Mouse (Mus musculus) midbrain, embryonic 10.5 days (tissue): ENCODE measurements around the gene R3hdml. TPM values are rescaled to one million over a fixed set of nuclear protein-coding genes. Genes with fewer than 3 reads are reported as not detected.

Experiments used
- DNase-seq: peaks from one replicate; pipeline ENCODE4 v3.0.0-alpha.2; 2017; ENCODE audit warnings: low spot score
- H3K27ac ChIP-seq: fragments of 300-500 bp; sonication (generic); replicated peaks from 2 replicates; pipeline ENCODE4 v1.5.1; 2016; ENCODE audit warnings: mild to moderate bottlenecking
- H3K27me3 ChIP-seq: fragments of 300-500 bp; sonication (generic); 2 replicates; pipeline ENCODE4 v1.6.1; 2016; ENCODE audit warnings: low read depth, mild to moderate bottlenecking; ENCODE audit not compliant: poor library complexity, severe bottlenecking
- H3K36me3 ChIP-seq: fragments of 300-500 bp; sonication (generic); 2 replicates; pipeline ENCODE4 v1.6.1; 2016; ENCODE audit warnings: mild to moderate bottlenecking, moderate library complexity
- H3K4me1 ChIP-seq: fragments of 300-500 bp; sonication (generic); 2 replicates; pipeline ENCODE4 v1.6.1; 2016
- H3K4me3 ChIP-seq: fragments of 300-500 bp; sonication (generic); 2 replicates; pipeline ENCODE4 v1.5.1; 2016; ENCODE audit warnings: mild to moderate bottlenecking, moderate library complexity
- H3K9me3 ChIP-seq: fragments of 300-500 bp; sonication (generic); replicated peaks from 2 replicates; pipeline ENCODE4 v1.6.1; 2016; ENCODE audit warnings: mild to moderate bottlenecking
- WGBS: fragments of 180-500 bp; shearing (Covaris S2); methylation state at CpG from one replicate; pipeline ENCODE4 v1.1.7; 2016; 5-methylcytosine and 5-hydroxymethylcytosine counted together
- polyA plus RNA-seq: library from polyadenylated mRNA; unstranded; fragments of >200 nt; fragmentation: Nextera tagmentation; extraction: Ambion mirVana; gene quantifications from 2 replicates; pipeline ENCODE4 v1.2.1, GENCODE M21; 2016

R3hdml gene
- polyA plus RNA-seq, 1 experiment from 2014 or later = not detected

DNA sequence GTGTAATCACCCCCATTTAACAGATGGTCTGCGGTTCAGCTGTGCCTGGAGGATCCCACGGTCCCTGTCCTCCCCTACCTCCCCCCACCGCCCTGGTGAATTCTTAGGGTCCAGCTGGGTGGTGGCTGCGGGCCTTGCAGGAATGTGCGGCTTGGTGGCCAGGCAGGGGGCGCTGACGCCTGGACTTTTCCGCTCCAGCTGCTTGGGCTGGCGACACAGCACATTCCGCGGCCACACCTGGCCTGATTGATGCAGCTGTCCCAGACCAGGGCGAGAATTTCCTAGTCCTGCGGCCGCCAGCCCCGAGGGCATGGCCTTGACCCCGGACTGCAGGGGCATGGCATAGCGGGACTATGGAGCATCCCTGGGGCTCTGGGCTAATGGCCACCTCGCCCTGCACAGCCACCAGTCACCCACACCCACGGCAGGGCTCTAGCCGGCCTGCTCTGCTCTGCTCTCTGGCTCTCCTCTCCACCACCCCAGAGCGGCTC, 10.5 kb upstream of the R3hdml start:
- H3K4me1 ChIP-seq = peaks cover 14% of the 10 kb centered on the region

DNA sequence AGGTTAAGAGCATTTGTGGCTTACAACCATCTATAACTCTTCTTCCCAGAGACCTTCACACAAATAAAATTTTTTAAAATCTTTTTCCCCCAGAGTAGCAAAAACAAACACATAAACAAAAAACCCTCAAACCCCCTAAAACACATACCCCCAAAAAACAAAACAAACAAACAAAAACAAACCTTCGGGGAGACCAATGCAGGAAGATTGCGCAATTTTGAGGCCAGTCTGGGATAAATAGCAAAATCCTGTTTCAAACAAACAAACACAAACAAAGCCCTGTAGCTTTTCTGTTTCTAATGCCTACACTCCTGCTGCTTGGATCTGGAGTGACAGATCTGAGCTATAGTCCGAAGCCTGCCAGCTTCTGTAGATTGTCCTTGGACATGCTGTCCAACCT, 4.8 kb upstream of the R3hdml start:
- Histone ChIP-seq H3K36me3 (no peaks in the 10 kb centered on the region), H3K4me3 (no peak overlapping the region), H3K4me1 (peaks cover 12% of the 10 kb centered on the region), H3K27ac (no peak overlapping the region), H3K9me3 (no peaks in the 10 kb centered on the region), H3K27me3 (peaks cover 14% of the 10 kb centered on the region)
- DNase-seq = no peak
- 93% methylated on average over 3 of the region's 3 CpGs for WGBS

More for the DNA sequence above, 10.5 kb upstream of the R3hdml start:
- no peaks in the 10 kb centered on the region for H3K36me3 ChIP-seq
- peak overlapping the region; percentile 51 for H3K4me3 ChIP-seq
- DNase-seq = peak; percentile 52
- peak overlapping the region; percentile 52 for H3K27ac ChIP-seq
- no peaks in the 10 kb centered on the region for H3K9me3 ChIP-seq
- peaks cover 36% of the 10 kb centered on the region for H3K27me3 ChIP-seq
- WGBS = 2% methylated on average over 21 of the region's 21 CpGs

DNA sequence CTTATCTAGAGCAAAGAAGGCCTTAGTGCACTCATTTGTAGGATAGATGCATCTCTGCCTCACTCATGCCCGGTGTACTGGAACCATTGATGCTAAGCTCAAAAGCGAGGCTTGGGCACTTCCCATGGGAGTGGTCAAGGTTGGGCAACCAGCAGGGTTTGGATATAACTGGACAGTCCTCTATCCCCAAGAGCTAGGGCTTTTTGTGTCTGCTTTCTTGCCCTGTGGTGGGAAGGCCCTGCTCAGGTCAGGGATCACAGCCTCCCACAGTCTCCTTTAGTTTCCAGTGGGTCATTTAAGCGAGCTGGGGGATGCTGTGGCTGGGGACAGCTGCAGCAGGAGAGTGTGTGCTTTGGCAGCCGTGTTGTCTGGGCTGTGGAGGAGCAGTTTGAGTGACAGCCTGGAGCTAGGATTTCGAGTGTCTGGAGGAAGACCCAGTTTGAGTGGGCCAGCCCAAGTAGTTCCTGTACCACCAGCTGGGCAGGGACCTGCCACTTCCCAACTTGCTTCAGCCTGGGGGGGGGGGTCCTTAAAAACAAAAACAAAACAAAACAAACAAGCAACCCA, 2.3 kb upstream of the R3hdml start:
- Histone ChIP-seq H3K27ac (no peak overlapping the region), H3K27me3 (0 out of 2 replicates have a peak, but pooled peaks cover 6% of the 10 kb centered on the region), H3K36me3 (no peaks in the 10 kb centered on the region), H3K4me3 (no peak overlapping the region), H3K9me3 (no peaks in the 10 kb centered on the region), H3K4me1 (peaks cover 32% of the 10 kb centered on the region)
- DNase-seq = no peak
- 62% methylated on average over 5 of the region's 5 CpGs for WGBS

DNA sequence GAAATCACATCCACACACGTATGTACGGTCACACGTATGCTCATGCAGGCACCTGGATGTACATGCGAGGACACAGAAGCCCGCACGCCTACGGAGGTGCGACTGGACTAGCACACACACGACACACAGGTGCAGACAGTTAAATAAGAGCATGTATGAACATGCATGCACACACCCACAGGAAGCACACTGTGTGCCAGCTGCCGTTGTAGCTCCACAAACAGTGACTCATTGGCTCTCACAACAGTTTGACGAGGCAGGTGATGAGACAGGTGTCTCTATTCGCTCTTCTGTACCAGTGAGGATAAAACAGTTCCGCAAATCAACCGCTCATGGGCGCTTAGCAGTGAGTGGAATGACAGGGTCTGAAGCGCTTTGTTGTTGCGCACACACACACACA, 1.5 kb upstream of the R3hdml start:
- DNase-seq = no peak
- WGBS = 94% methylated on average over 17 of the region's 17 CpGs
- Histone ChIP-seq H3K9me3 (no peaks in the 10 kb centered on the region), H3K36me3 (no peaks in the 10 kb centered on the region), H3K27ac (no peak overlapping the region), H3K27me3 (0 out of 2 replicates have a peak, but pooled peaks cover 6% of the 10 kb centered on the region), H3K4me1 (peaks cover 32% of the 10 kb centered on the region), H3K4me3 (no peak overlapping the region)

DNA sequence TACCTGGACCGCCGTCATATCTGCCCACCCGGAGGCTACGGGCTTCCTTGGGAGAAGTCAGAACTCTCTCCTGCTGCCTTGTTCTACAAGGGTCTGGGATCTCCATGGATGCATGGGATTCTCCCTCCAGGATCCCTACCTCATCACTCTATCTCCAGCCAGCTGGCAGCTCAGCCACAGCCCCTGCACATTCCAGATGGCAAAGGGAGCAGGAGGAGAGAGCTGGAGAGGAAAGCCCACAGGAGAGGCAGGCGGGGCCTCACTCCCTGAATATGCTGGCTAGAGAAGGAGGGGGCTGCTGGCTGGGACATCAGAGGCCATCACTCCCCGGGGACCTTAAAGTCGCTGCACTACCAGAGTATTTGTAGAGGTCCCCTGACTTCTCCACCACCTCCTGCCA, 767 bp upstream of the R3hdml start:
- no peak overlapping the region for H3K27ac ChIP-seq

DNA sequence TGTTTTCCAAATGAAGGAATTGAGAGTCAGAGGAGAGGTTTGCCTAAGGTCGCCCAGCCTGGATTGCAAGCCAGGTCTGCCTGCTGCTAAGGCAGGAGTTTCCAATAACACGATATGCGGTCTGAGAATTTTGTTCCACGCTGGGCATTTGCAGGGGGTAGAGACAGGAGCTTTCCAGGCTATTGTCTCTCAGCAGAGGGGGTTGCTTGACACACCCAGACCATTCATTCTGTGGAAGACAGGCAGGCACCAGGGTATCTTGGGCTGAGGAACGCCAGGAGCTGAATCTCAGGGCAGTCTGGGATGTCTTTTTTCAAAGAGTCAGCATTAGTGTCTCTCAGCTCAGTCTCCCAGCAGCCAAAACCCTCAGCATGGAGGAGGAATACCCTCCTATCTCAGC, 913 bp downstream of the R3hdml start:
- H3K27ac ChIP-seq = peak overlapping the region; percentile 42; the same call in 1 of the 2 replicates
- WGBS = 14% methylated on average over 5 of the region's 5 CpGs
- no peak for DNase-seq

More for the DNA sequence above, 767 bp upstream of the R3hdml start:
- Histone ChIP-seq H3K4me3 (no peak overlapping the region), H3K27me3 (0 out of 2 replicates have a peak, but pooled peaks cover 6% of the 10 kb centered on the region), H3K9me3 (no peaks in the 10 kb centered on the region), H3K4me1 (peaks cover 32% of the 10 kb centered on the region), H3K36me3 (no peaks in the 10 kb centered on the region)
- 59% methylated on average over 7 of the region's 7 CpGs for WGBS
- no peak for DNase-seq

DNA sequence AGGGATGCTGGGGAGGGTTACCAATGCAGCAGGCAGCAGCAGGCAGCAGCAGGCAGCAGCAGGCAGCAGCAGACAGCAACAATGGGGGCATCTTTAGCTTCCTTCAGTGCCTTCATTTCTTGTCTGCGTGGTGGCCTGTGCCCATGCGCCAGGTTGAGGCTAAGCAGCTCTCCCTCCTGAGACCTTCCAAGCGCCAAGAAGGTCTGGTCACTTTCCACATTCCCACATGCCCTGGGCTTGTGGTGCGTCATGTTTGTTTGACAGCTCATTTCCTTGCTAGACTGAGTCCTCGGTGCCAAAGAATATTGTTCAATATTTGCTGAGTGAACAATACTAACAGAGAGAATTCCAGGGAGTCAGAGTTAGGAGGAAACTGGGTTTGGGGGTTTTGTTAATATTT, 1.9 kb downstream of the R3hdml start:
- no peak for DNase-seq
- Histone ChIP-seq H3K9me3 (no peaks in the 10 kb centered on the region), H3K4me3 (no peak overlapping the region), H3K27me3 (0 out of 2 replicates have a peak, but pooled peaks cover 6% of the 10 kb centered on the region), H3K4me1 (peaks cover 32% of the 10 kb centered on the region), H3K36me3 (no peaks in the 10 kb centered on the region), H3K27ac (no peak overlapping the region)
- WGBS = 61% methylated on average over 5 of the region's 5 CpGs

More for the DNA sequence above, 913 bp downstream of the R3hdml start:
- H3K9me3 ChIP-seq = no peaks in the 10 kb centered on the region
- no peak overlapping the region for H3K4me3 ChIP-seq
- no peaks in the 10 kb centered on the region for H3K36me3 ChIP-seq
- peaks cover 32% of the 10 kb centered on the region for H3K4me1 ChIP-seq
- H3K27me3 ChIP-seq = 0 out of 2 replicates have a peak, but pooled peaks cover 6% of the 10 kb centered on the region

DNA sequence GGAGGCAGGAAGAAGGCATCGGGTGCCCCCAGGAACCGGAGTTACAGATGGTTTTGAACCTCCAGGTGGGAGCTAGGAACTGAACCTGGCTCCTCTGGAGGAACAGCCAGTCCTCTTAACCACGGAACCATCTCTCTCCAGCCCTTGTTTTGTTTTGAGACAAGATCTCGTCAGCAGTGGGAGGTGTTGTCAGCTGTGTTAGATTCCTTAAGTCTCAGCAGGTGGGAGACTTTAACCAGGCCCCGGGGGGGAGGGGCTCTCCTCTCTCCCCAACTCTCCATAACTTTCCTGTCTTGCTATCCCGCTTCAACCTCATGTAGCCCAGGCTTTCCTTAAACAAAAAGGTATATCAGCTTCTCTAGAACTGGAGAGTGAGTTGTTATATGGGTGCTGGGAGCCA, 2.3 kb downstream of the R3hdml start:
- no peak overlapping the region for H3K4me3 ChIP-seq
- WGBS = 46% methylated on average over 6 of the region's 6 CpGs
- no peak for DNase-seq

DNA sequence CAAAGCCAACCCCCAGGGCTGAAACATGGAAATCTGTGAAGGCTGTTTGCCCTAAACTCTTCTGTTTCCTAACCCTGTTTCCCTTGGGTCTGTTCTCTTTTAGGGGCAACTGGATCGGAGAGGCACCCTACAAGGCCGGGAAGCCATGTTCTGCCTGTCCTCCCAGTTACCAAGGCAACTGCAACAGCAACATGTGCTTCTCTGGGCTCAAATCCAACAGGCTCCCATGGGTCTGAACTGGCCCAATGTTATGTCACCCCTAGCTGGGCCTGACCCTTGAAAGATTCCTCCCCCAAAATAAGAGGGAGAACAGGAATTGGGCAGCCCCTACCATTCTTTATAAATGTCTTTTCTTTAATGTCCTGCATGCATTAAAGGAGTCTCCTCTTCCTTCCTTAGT, 10.1 kb downstream of the R3hdml start:
- Histone ChIP-seq H3K27ac (no peak overlapping the region), H3K4me1 (no peaks in the 10 kb centered on the region), H3K27me3 (no peaks in the 10 kb centered on the region), H3K36me3 (no peaks in the 10 kb centered on the region), H3K4me3 (no peak overlapping the region), H3K9me3 (no peaks in the 10 kb centered on the region)
- DNase-seq = no peak
- 80% methylated on average over 2 of the region's 2 CpGs for WGBS

More for the DNA sequence above, 2.3 kb downstream of the R3hdml start:
- H3K27ac ChIP-seq = no peak overlapping the region
- H3K9me3 ChIP-seq = no peaks in the 10 kb centered on the region
- H3K27me3 ChIP-seq = 0 out of 2 replicates have a peak, but pooled peaks cover 6% of the 10 kb centered on the region
- peaks cover 32% of the 10 kb centered on the region for H3K4me1 ChIP-seq
- H3K36me3 ChIP-seq = no peaks in the 10 kb centered on the region

DNA sequence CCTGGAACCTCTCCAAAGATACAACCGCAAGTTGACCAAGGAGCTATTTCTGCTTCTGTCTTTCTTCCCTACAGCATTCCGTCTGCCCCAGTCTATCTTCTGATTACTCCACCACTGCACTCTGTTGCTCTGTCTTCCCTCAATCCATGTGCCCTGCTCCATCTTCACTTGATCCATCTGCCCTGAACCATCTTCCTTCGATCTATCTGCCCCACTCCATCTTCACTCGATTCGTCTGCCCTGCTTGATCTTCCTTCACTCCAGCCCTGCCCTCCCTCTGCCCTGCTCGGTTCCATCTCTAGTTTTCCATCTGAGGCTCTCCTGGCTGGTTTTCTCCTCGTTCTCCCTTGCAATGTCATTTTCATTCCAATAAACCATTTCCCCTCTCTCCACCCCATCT, 11.1 kb downstream of the R3hdml start:
- Histone ChIP-seq H3K36me3 (no peaks in the 10 kb centered on the region), H3K27me3 (no peaks in the 10 kb centered on the region), H3K27ac (no peak overlapping the region), H3K4me3 (no peak overlapping the region), H3K9me3 (no peaks in the 10 kb centered on the region), H3K4me1 (no peaks in the 10 kb centered on the region)
- DNase-seq = no peak
- WGBS = 84% methylated on average over 7 of the region's 7 CpGs

DNA sequence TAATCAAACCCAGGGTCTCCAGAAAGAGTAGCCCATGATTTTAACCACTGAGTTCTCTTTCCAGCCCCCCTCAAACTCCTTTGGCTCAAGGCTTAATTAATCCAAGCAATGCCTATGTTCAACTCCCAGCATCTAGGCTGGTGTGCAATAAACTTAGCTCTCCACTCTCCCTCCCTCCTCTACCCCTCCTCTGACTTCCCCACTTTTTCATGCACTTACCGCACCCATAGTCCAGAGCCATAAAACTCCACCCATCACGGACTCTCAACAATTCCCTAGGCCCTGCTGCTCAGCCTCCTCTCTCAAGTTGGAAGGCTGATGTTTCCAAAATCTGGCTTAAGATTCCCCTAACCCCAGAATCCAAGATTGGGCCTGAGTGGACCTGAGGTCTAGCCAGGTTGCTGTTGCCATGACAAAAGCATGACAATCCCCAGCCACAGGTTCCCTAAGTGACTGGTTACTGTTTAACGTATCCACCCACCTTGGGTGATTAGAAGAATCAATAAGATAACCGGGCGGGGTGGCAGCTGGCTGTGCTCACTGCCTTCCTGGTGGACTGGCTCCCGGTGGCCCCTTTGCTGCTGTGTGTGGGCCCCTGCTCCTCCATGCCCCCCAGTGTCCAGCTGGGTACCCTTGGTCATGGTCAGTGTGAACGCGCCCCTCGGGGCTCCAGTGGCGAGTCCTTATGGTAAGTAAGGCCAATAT, 14.3 kb downstream of the R3hdml start, which contains the start of gene Hnf4a:
TSS of gene Hnf4a (plus strand) at position 509 of the 705 bp plus-strand sequence.
- WGBS = 89% methylated on average over 10 of the region's 10 CpGs
- H3K4me3 ChIP-seq = no peak within 1 kb of the TSS

DNA sequence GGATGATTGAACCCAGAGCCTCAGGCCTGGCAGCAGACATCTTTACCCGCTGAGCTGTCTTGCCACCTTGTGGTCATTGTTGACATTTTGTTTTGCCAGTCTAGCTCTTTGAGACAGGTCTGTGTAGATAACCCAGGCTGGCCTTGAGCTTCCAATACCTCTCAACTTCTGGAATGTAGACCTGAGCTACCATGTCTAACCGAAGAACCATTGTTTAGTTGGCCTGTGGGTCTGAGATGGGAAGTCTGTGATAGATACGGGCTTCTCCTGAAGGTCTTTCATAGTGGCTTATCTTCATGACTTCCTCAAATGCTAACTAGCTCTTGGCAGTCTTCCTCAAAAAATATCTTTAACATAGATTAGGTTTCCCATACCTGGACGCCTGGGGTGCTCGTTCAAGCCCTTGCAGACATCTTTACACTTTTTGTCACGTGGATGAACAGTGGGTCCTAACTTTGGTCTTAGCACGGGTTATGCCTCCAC, 33.7 kb downstream of the R3hdml start:
- Histone ChIP-seq H3K4me3 (no peak overlapping the region), H3K36me3 (no peaks in the 10 kb centered on the region), H3K27me3 (no peaks in the 10 kb centered on the region), H3K4me1 (no peaks in the 10 kb centered on the region), H3K27ac (no peak overlapping the region), H3K9me3 (no peaks in the 10 kb centered on the region)
- WGBS = 88% methylated on average over 7 of the region's 7 CpGs
- no peak for DNase-seq

More for the DNA sequence above, 14.3 kb downstream of the R3hdml start, which contains the start of gene Hnf4a:
- DNase-seq = no peak
- Histone ChIP-seq H3K9me3 (no peaks in the 10 kb centered on the region), H3K27me3 (no peaks in the 10 kb centered on the region), H3K4me1 (no peaks in the 10 kb centered on the region), H3K36me3 (no peaks in the 10 kb centered on the region), H3K27ac (no peak within 1 kb of the TSS)

DNA sequence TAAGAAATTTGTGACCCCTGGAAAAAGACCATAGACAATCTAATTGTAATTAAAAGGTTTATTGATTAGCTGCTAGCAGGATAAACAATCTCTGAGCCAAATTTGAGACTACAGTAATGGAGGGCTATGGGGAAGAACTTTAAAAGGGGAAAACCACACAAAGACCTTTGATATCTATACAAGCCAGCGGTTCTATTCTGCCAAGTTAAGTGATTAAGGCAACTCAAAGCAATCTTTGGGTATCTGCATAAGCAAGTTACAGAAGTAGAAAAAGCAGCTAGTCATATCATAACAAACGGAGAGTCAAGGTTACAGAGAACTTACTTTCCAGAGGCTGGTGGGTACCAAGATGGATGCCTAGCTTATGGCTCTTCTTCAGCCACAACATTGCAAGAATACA, 35.4 kb downstream of the R3hdml start:
- WGBS = 82% methylated on average over 2 of the region's 2 CpGs
- DNase-seq = no peak

More for the DNA sequence above, 35.4 kb downstream of the R3hdml start:
- Histone ChIP-seq H3K4me3 (no peak overlapping the region), H3K27me3 (no peaks in the 10 kb centered on the region), H3K4me1 (no peaks in the 10 kb centered on the region), H3K9me3 (no peaks in the 10 kb centered on the region), H3K36me3 (no peaks in the 10 kb centered on the region), H3K27ac (no peak overlapping the region)
